Mouse (Mus musculus) bone marrow macrophage, adult 2 months (primary cell): ENCODE measurements at regions not wholly inside any gene's neighbourhood (a gene's known extent, or its start where the extent isn't known, plus 50 kb on each side); places are given as distances from the start of the nearest gene placed in this dataset.

ENCODE experiments used
- CTCF ChIP-seq: IDR thresholded peaks from 2 replicates; pipeline ENCODE4 v1.5.1; 2012; ENCODE audit warnings: low read depth, mild to moderate bottlenecking, low read length, moderate library complexity
- POLR2A ChIP-seq: IDR thresholded peaks from 2 replicates; pipeline ENCODE4 v1.6.1; 2012; ENCODE audit warnings: mild to moderate bottlenecking, low read depth, low read length, borderline replicate concordance

DNA sequence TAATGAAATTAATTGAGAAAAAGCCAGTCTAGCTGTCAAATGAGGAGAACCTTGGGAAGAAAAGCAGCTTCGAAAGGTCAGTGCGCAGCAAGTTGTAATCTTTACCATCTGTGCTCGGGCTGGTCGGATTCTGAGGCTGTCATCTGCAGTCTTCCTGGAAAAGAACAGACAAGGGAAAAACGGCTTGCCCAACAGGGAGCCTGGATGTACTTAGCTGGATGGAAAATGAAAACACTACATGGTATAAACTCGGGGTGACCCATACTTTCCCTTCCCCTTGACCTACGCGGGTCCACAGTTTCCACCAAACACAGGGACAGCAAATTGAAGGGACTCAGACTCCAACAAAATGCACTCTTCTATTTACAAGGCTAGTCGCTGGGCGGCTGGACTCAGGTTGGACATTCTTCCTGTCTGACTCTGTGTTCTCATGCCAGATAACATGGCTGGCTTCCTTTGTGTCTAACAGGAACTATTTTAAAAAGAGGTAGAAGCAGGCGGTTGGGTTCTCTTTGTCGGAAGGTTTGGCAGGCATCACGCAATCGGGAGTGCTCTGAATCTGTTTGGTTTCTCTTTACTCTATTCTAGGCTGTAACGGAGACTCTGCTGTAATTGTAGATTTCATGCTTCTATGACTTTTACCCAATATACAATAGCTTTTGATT lies 648.5 kb downstream of the Epha4 start:
- TF ChIP-seq CTCF (no peak), POLR2A (no peak)
